Mouse (Mus musculus) C2C12 (cell line): Measurements from ENCODE around the gene Cabcoco1. TPM values are rescaled to one million over a fixed set of nuclear protein-coding genes. Genes with fewer than 3 reads are reported as not detected.

Experiments used
- H3K27me3 ChIP-seq: one replicate; pipeline ENCODE4 v1.6.1; 2011; ENCODE audit not compliant: control insufficient read depth, insufficient read depth, insufficient read length
- H3K36me3 ChIP-seq: one replicate; pipeline ENCODE4 v1.6.1; 2011; ENCODE audit not compliant: control insufficient read depth, insufficient read depth
- H3K4me3 ChIP-seq: one replicate; pipeline ENCODE4 v1.5.1; 2011; ENCODE audit warnings: mild to moderate bottlenecking, control low read depth; ENCODE audit not compliant: poor library complexity, insufficient read depth, severe bottlenecking
- H3K79me2 ChIP-seq: one replicate; pipeline ENCODE4 v1.6.1; 2011; ENCODE audit not compliant: control insufficient read depth, insufficient read depth
- H3K79me3 ChIP-seq: one replicate; pipeline ENCODE4 v1.6.1; 2011; ENCODE audit warnings: low read depth, control low read depth
- H3ac ChIP-seq: one replicate; pipeline ENCODE3; 2011; ENCODE audit warnings: low read depth; ENCODE audit not compliant: control insufficient read depth, insufficient read length
- CEBPB ChIP-seq: IDR thresholded peaks from one replicate; pipeline ENCODE4 v1.6.1; 2011; ENCODE audit warnings: low read depth, mild to moderate bottlenecking, control low read depth, moderate library complexity
- CTCF ChIP-seq: IDR thresholded peaks from one replicate; pipeline ENCODE4 v1.5.1; 2011; ENCODE audit not compliant: control insufficient read depth, insufficient read depth, insufficient read length
- FOSL1 ChIP-seq: IDR thresholded peaks from one replicate; pipeline ENCODE4 v1.8.0; 2011; ENCODE audit warnings: mild to moderate bottlenecking, low read length; ENCODE audit not compliant: poor library complexity, insufficient read depth, severe bottlenecking
- MAX ChIP-seq: IDR thresholded peaks from one replicate; pipeline ENCODE4 v1.6.1; 2011; ENCODE audit warnings: mild to moderate bottlenecking, control low read depth
- MYOD1 ChIP-seq: IDR thresholded peaks from one replicate; pipeline ENCODE4 v1.6.1; 2011; ENCODE audit warnings: low read depth; ENCODE audit not compliant: control insufficient read depth, insufficient read length
- MYOG ChIP-seq: IDR thresholded peaks from one replicate; pipeline ENCODE4 v1.6.1; 2011; ENCODE audit not compliant: control insufficient read depth, insufficient read length; ENCODE audit errors: extremely low read depth
- USF1 ChIP-seq: IDR thresholded peaks from one replicate; pipeline ENCODE4 v1.6.1; 2011; ENCODE audit warnings: low read depth, mild to moderate bottlenecking, control low read depth, moderate library complexity
- polyA plus RNA-seq: library from polyadenylated mRNA; unstranded; fragments of >200 nt; fragmentation: generic; extraction: Trizol; gene quantifications from one replicate; pipeline ENCODE4 v1.2.1, GENCODE M21; 2012; ENCODE audit warnings: missing spikeins

Gene Cabcoco1
- polyA plus RNA-seq, 1 experiment = not detected

DNA sequence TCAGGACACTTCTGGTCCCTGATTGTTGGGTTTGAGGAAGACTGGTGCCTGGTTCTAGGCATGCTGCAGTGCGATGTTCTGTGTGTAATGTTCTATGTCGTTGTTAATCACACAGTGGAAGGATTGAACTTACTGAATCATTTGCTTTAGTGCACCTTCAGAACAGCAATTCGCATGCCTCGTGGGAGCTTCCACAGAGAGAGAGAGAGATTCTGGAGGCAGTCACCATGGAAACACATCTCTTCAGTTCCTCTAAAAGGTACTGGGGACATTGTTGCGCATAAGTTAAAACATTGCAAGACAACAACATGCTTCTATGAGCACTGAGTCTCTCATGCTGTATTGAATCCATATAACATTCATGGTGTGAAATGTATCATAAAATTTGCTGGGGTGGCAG lies 20.6 kb upstream of the Cabcoco1 start:
- Histone ChIP-seq H3K36me3 (no peaks in the 10 kb centered on the region), H3K27me3 (no peaks in the 10 kb centered on the region), H3K79me2 (no peaks in the 10 kb centered on the region), H3ac (no peak overlapping the region), H3K4me3 (no peak overlapping the region), H3K79me3 (no peaks in the 10 kb centered on the region)
- TF ChIP-seq USF1 = no peak
- no peak for TF ChIP-seq FOSL1
- TF ChIP-seq CEBPB = no peak
- TF ChIP-seq CTCF = no peak
- TF ChIP-seq MYOG = no peak
- no peak for TF ChIP-seq MAX
- TF ChIP-seq MYOD1 = no peak

GRCm38 (mm10) chr10:68558828-68559219 lies 17.1 kb upstream of the Cabcoco1 start:
- Histone ChIP-seq H3K4me3 (no peak overlapping the region), H3K36me3 (no peaks in the 10 kb centered on the region), H3ac (no peak overlapping the region), H3K79me3 (no peaks in the 10 kb centered on the region), H3K27me3 (no peaks in the 10 kb centered on the region), H3K79me2 (no peaks in the 10 kb centered on the region)
- TF ChIP-seq USF1 (no peak), MYOD1 (peak; percentile 66), MAX (peak; percentile 36), CEBPB (no peak), FOSL1 (no peak), CTCF (no peak), MYOG (no peak)

GRCm38 (mm10) chr10:68558105-68558827 lies 16.6 kb upstream of the Cabcoco1 start:
- Histone ChIP-seq H3K27me3 (no peaks in the 10 kb centered on the region), H3K4me3 (no peak overlapping the region), H3K36me3 (no peaks in the 10 kb centered on the region), H3ac (no peak overlapping the region), H3K79me3 (no peaks in the 10 kb centered on the region), H3K79me2 (no peaks in the 10 kb centered on the region)
- TF ChIP-seq CEBPB (no peak), MYOD1 (no peak), CTCF (no peak), USF1 (peak; percentile 48), MAX (peak; percentile 83)

DNA sequence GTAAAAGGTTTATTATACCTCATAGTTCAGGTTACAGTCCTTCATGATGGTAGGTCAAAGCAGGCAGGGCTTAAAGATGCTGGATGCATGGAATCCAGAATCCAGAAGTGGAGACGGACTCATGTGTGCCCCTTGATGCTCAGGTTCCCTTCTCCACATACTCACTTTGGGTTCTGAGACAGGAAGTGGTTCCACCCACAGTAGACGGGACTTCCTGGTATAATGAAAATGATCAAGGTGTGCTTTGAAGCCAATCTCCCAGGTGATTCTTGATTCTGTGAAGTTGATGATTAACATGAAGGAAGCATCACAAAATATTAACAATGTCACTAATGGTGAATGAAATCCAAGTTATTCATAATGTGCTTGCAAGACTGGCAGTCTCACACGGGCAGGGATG lies 12.0 kb upstream of the Cabcoco1 start:
- TF ChIP-seq CTCF (no peak), FOSL1 (no peak), MYOD1 (no peak), USF1 (no peak), MAX (no peak), MYOG (no peak), CEBPB (no peak)
- Histone ChIP-seq H3K36me3 (no peaks in the 10 kb centered on the region), H3K27me3 (no peaks in the 10 kb centered on the region), H3K4me3 (no peak overlapping the region), H3K79me2 (no peaks in the 10 kb centered on the region), H3K79me3 (no peaks in the 10 kb centered on the region), H3ac (no peak overlapping the region)

DNA sequence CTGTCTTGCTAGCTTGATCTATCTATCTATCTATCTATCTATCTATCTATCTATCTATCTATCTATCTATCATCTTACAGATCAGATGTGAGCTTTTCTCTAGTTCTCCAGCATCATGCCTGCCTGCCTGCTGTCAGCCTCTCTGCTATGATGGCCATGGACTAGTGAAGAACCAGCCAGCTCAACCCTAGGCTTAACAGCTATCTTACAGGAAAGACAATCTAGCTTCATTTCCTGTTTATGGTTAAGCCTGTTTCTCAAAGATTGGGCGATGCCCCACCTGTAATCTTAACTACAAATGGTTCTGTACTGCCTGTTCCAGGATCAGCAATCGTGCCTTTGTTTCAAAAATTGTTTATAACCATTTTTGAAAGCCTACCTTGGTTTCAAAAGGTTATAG lies 10.9 kb upstream of the Cabcoco1 start:
- H3K36me3 ChIP-seq = no peaks in the 10 kb centered on the region
- no peak for TF ChIP-seq MYOG
- TF ChIP-seq MYOD1 = no peak
- TF ChIP-seq CEBPB = no peak
- no peak for TF ChIP-seq CTCF
- no peak for TF ChIP-seq MAX
- no peak for TF ChIP-seq USF1
- no peak for TF ChIP-seq FOSL1
- H3ac ChIP-seq = no peak overlapping the region
- no peaks in the 10 kb centered on the region for H3K79me3 ChIP-seq
- H3K27me3 ChIP-seq = no peaks in the 10 kb centered on the region
- H3K4me3 ChIP-seq = no peak overlapping the region
- H3K79me2 ChIP-seq = no peaks in the 10 kb centered on the region

DNA sequence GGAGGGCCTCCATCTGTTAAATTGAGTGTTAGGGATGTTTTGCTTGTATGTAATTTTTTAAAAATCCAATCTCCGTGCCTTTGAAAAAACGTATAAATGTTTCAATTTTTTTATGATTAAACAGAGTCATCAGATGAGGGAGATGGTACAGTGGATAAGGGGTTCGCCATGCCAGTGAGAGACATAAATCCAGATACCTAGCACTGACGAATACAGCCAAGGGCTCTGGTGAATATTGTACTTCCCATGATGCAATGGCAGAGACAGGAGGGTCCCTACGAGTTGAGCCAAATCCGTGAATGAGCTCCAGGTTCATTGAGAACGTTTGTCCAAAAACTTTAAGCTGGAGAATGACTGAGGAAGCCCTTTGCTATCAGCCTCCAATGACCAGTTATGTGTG lies 9.6 kb upstream of the Cabcoco1 start:
- no peak overlapping the region for H3K4me3 ChIP-seq
- no peaks in the 10 kb centered on the region for H3K27me3 ChIP-seq
- H3K79me3 ChIP-seq = no peaks in the 10 kb centered on the region
- TF ChIP-seq CEBPB = no peak
- no peak for TF ChIP-seq MYOD1
- no peak overlapping the region for H3ac ChIP-seq
- no peaks in the 10 kb centered on the region for H3K79me2 ChIP-seq
- no peaks in the 10 kb centered on the region for H3K36me3 ChIP-seq
